Mouse (Mus musculus): Measurements from ENCODE around the gene Nol9. TPM values are rescaled to one million over a fixed set of nuclear protein-coding genes. Genes with fewer than 3 reads are reported as not detected.
A peak's percentile ranks its signal among the peaks of the same experiment; 100 is the strongest.

Gene Nol9
- 10 to 100 TPM; 19.9 to 21.0 TPM for total RNA-seq (2021)
- long read RNA-seq, experiment 1, transcript Nol9-201 (12 exons, 3,722 nt): major isoform, 15 of 29 reads
- long read RNA-seq, experiment 1, partial matches to known transcripts: 2 of 29 reads
- long read RNA-seq, experiment 1, other reads (novel, unspliced or antisense): 10 of 29 reads
- long read RNA-seq, experiment 2, transcript Nol9-201 (12 exons, 3,722 nt): major isoform, 26 of 40 reads
- long read RNA-seq, experiment 2, partial matches to known transcripts: 0 of 40 reads
- long read RNA-seq, experiment 2, other reads (novel, unspliced or antisense): 11 of 40 reads

- Histone ChIP-seq H3K4me3 (peak within 1 kb of the TSS; percentile 96), H3K27ac (peak within 1 kb of the TSS; percentile 81)
- peak; percentile 99 for TF ChIP-seq CTCF (conservative IDR thresholded peaks at IDR 0.05)
- DNase-seq (ENCODE audit: low spot score in 2 of 2): peak; percentile 87 to 96
These were observed at the start of gene Nol9 for GRCm38 (mm10) chr4:152038985-152039830. Gene Nol9 (plus strand): TSS chr4:152039321.

- no peak overlapping the region for H3K4me3 ChIP-seq
- no peak overlapping the region for H3K27ac ChIP-seq
- DNase-seq (ENCODE audit: low spot score in 2 of 2): no peak
- no peak for TF ChIP-seq CTCF (conservative IDR thresholded peaks at IDR 0.05)
These were observed 47.0 kb upstream of the Nol9 start for GRCm38 (mm10) chr4:151992091-151992490.

GRCm38 (mm10) chr4:151993035-151993434 is 46.1 kb upstream of the Nol9 start:
- Histone ChIP-seq H3K4me3 (no peak overlapping the region), H3K27ac (no peak overlapping the region)
- no peak for TF ChIP-seq CTCF (conservative IDR thresholded peaks at IDR 0.05)
- no peak for DNase-seq (ENCODE audit: low spot score in 2 of 2)

- Histone ChIP-seq H3K27ac (peak overlapping the region; percentile 43; the same call in 1 of the 2 replicates), H3K4me3 (peak overlapping the region; percentile 75)
- DNase-seq (ENCODE audit: low spot score in 2 of 2): no peak
- no peak for TF ChIP-seq CTCF (conservative IDR thresholded peaks at IDR 0.05)
These were observed 44.6 kb upstream of the Nol9 start for GRCm38 (mm10) chr4:151994228-151995171.

- no peak for TF ChIP-seq CTCF (conservative IDR thresholded peaks at IDR 0.05)
- H3K4me3 ChIP-seq: peak overlapping the region; percentile 75
- peak overlapping the region; percentile 88 for H3K27ac ChIP-seq
- DNase-seq (ENCODE audit: low spot score in 2 of 2): no peak
These were observed 43.5 kb upstream of the Nol9 start for GRCm38 (mm10) chr4:151995371-151996172.

GRCm38 (mm10) chr4:151996173-151996950 is 42.8 kb upstream of the Nol9 start, which contains the start of gene Phf13:
Gene Phf13 (minus strand): TSS chr4:151996258.
- H3K4me3 ChIP-seq: peak within 1 kb of the TSS; percentile 75
- H3K27ac ChIP-seq: peak within 1 kb of the TSS; percentile 97
- peak; percentile 24 for TF ChIP-seq CTCF (conservative IDR thresholded peaks at IDR 0.05)
- DNase-seq (ENCODE audit: low spot score in 2 of 2): peak; percentile 99

- Histone ChIP-seq H3K27ac (peak overlapping the region; percentile 97), H3K4me3 (peak overlapping the region; percentile 75)
- no peak for TF ChIP-seq CTCF (conservative IDR thresholded peaks at IDR 0.05)
- no peak for DNase-seq (ENCODE audit: low spot score in 2 of 2)
These were observed 42.2 kb upstream of the Nol9 start for GRCm38 (mm10) chr4:151996951-151997222.

GRCm38 (mm10) chr4:151997701-151998100 is 41.4 kb upstream of the Nol9 start:
- no peak for TF ChIP-seq CTCF (conservative IDR thresholded peaks at IDR 0.05)
- H3K4me3 ChIP-seq: no peak overlapping the region; the same call in 1 of the 2 replicates
- DNase-seq (ENCODE audit: low spot score in 2 of 2): no peak
- no peak overlapping the region; the same call in 1 of the 2 replicates for H3K27ac ChIP-seq

- no peak for DNase-seq (ENCODE audit: low spot score in 2 of 2)
- Histone ChIP-seq H3K4me3 (no peak overlapping the region), H3K27ac (no peak overlapping the region)
- TF ChIP-seq CTCF (conservative IDR thresholded peaks at IDR 0.05): no peak
These were observed 39.6 kb upstream of the Nol9 start for GRCm38 (mm10) chr4:151999481-151999880.

- TF ChIP-seq CTCF (conservative IDR thresholded peaks at IDR 0.05): no peak
- Histone ChIP-seq H3K4me3 (no peak overlapping the region), H3K27ac (no peak overlapping the region)
- no peak for DNase-seq (ENCODE audit: low spot score in 2 of 2)
These were observed 38.2 kb upstream of the Nol9 start for GRCm38 (mm10) chr4:152000906-152001305.

GRCm38 (mm10) chr4:152001335-152001734 is 37.8 kb upstream of the Nol9 start:
- H3K4me3 ChIP-seq: no peak overlapping the region
- no peak for DNase-seq (ENCODE audit: low spot score in 2 of 2)
- H3K27ac ChIP-seq: no peak overlapping the region
- no peak; the same call in 1 of the 2 replicates for TF ChIP-seq CTCF (conservative IDR thresholded peaks at IDR 0.05)

All from layer of hippocampus, adult 2 months (tissue).